Mouse (Mus musculus) frontal cortex, postnatal 10 days (tissue): ENCODE measurements at regions not wholly inside any gene's neighbourhood (a gene's known extent, or its start where the extent isn't known, plus 50 kb on each side); places are given as distances from the start of the nearest gene placed in this dataset.
A peak's percentile ranks its signal among the peaks of the same experiment; 100 is the strongest.

Source experiments
- DNase-seq, 2 experiments: peaks; one replicate each; pipeline ENCODE4 v3.0.0; 2022; ENCODE audit warnings: low spot score in 2 of 2, mixed read lengths in 1 of 2

- DNase-seq: peak; percentile 8 to 61
Measured at GRCm38 (mm10) chr7:72362690-72363089, 56.3 kb upstream of the Mctp2 start.

- no peak for DNase-seq
Measured at GRCm38 (mm10) chr7:72391323-72391722, 84.9 kb upstream of the Mctp2 start.

GRCm38 (mm10) chr7:72400056-72400455, 93.6 kb upstream of the Mctp2 start:
- peak; percentile 8 to 56 for DNase-seq

- DNase-seq: no peak
Measured at GRCm38 (mm10) chr7:72406131-72406530, 99.7 kb upstream of the Mctp2 start.

GRCm38 (mm10) chr7:72408409-72408986, 102.1 kb upstream of the Mctp2 start:
- no peak for DNase-seq

GRCm38 (mm10) chr7:72438552-72438951, 132.1 kb upstream of the Mctp2 start:
- DNase-seq: peak in 1 of 2 experiments; percentile 7

- DNase-seq: no peak
Measured at GRCm38 (mm10) chr7:72442001-72442400, 135.6 kb upstream of the Mctp2 start.

- no peak for DNase-seq
Measured at GRCm38 (mm10) chr7:72444016-72444415, 137.6 kb upstream of the Mctp2 start.

- DNase-seq: no peak
Measured at GRCm38 (mm10) chr7:72444792-72445191, 138.4 kb upstream of the Mctp2 start.

- DNase-seq: no peak
Measured at GRCm38 (mm10) chr7:72446911-72447310, 140.5 kb upstream of the Mctp2 start.

GRCm38 (mm10) chr7:72462978-72463377, 156.6 kb upstream of the Mctp2 start:
- DNase-seq: no peak

- no peak for DNase-seq
Measured at GRCm38 (mm10) chr7:72464658-72465057, 158.2 kb upstream of the Mctp2 start.

- no peak for DNase-seq
Measured at GRCm38 (mm10) chr7:72469691-72470090, 163.3 kb upstream of the Mctp2 start.

- DNase-seq: peak; percentile 7 to 29
Measured at GRCm38 (mm10) chr7:72474751-72475150, 168.3 kb upstream of the Mctp2 start.

GRCm38 (mm10) chr7:72478936-72479335, 172.5 kb upstream of the Mctp2 start:
- no peak for DNase-seq

- no peak for DNase-seq
Measured at GRCm38 (mm10) chr7:72481275-72481674, 174.9 kb upstream of the Mctp2 start.

GRCm38 (mm10) chr7:72490161-72490560, 183.8 kb upstream of the Mctp2 start:
- no peak for DNase-seq

GRCm38 (mm10) chr7:72493292-72493691, 186.9 kb upstream of the Mctp2 start:
- DNase-seq: no peak

GRCm38 (mm10) chr7:72496933-72497631, 190.7 kb upstream of the Mctp2 start:
- DNase-seq: no peak

GRCm38 (mm10) chr7:72498562-72499230, 192.3 kb upstream of the Mctp2 start:
- peak in 1 of 2 experiments; percentile 15 for DNase-seq

GRCm38 (mm10) chr7:72499788-72500187, 193.4 kb upstream of the Mctp2 start:
- DNase-seq: no peak

- no peak for DNase-seq
Measured at GRCm38 (mm10) chr7:72500190-72500589, 193.8 kb upstream of the Mctp2 start.

GRCm38 (mm10) chr7:72500996-72501395, 194.6 kb upstream of the Mctp2 start:
- no peak for DNase-seq
